Mouse (Mus musculus) G1E (cell line): ENCODE measurements around the gene Polh. TPM values are rescaled to one million over a fixed set of nuclear protein-coding genes. Genes with fewer than 3 reads are reported as not detected.
A peak's percentile ranks its signal among the peaks of the same experiment; 100 is the strongest.

Experiments used
- ATAC-seq: 2 replicates; pipeline ENCODE4 v1.8.0; 2016; ENCODE audit warnings: mild to moderate bottlenecking; ENCODE audit not compliant: insufficient number of reproducible peaks, poor library complexity, low FRiP score, severe bottlenecking; ENCODE audit errors: extremely low read depth
- DNase-seq: peaks from one replicate; pipeline ENCODE4 v3.0.0; 2012; ENCODE audit warnings: low spot score
- H3K27me3 ChIP-seq: 2 replicates; pipeline ENCODE4 v1.6.1; 2012; ENCODE audit warnings: mild to moderate bottlenecking, low read length, inconsistent platforms; ENCODE audit not compliant: insufficient read depth
- H3K36me3 ChIP-seq: replicated peaks from 2 replicates; pipeline ENCODE3; 2012; ENCODE audit warnings: mild to moderate bottlenecking, inconsistent platforms
- H3K4me1 ChIP-seq: 2 replicates; pipeline ENCODE4 v1.6.1; 2012; ENCODE audit warnings: low read depth, low read length, inconsistent platforms, mixed read lengths; ENCODE audit not compliant: insufficient read depth
- H3K4me3 ChIP-seq: 2 replicates; pipeline ENCODE4 v1.5.1; 2012; ENCODE audit warnings: low read depth, mild to moderate bottlenecking, inconsistent platforms, low read length, moderate library complexity, mixed read lengths
- H3K9me3 ChIP-seq: replicated peaks from 2 replicates; pipeline ENCODE4 v1.6.1; 2012; ENCODE audit warnings: inconsistent platforms
- CTCF ChIP-seq: IDR thresholded peaks from 2 replicates; pipeline ENCODE4 v1.5.1; 2012; ENCODE audit warnings: low read depth, low read length, inconsistent platforms, mixed read lengths
- GATA1 ChIP-seq: IDR thresholded peaks from 2 replicates; pipeline ENCODE4 v1.6.1; 2012; ENCODE audit warnings: borderline replicate concordance, low read length, inconsistent platforms, mixed read lengths
- GATA2 ChIP-seq: IDR thresholded peaks from 2 replicates; pipeline ENCODE4 v1.6.1; 2012; ENCODE audit warnings: low read depth, low read length, inconsistent platforms, borderline replicate concordance
- POLR2AphosphoS5 ChIP-seq: IDR thresholded peaks from 2 replicates; pipeline ENCODE4 v1.6.1; 2012; ENCODE audit warnings: low read depth, low read length, inconsistent platforms; ENCODE audit not compliant: insufficient replicate concordance
- TAL1 ChIP-seq: conservative IDR thresholded peaks from 2 replicates; pipeline ENCODE4 v1.6.1; 2012; ENCODE audit warnings: low read depth, low read length, inconsistent platforms, mixed read lengths
- polyA plus RNA-seq: library from polyadenylated mRNA; stranded (reverse); fragments of >175 nt; gene quantifications from 2 replicates; pipeline ENCODE4 v1.2.3, GENCODE M21; 2012
- total RNA-seq, 2 experiments: library from RNA; stranded (forward) in 1 of 2; stranded (reverse) in 1 of 2; fragments of 200-1000 nt in 1 of 2; fragments of >200 nt in 1 of 2; fragmentation: Nextera tagmentation in 1 of 2; gene quantifications; 2 replicates each; pipeline ENCODE4 v1.2.3; 2014 to 2017

Gene Polh
- total and polyA plus RNA-seq, 3 experiments, result 2.8 to 34.6 (median 25.7) TPM

- H3K27me3 ChIP-seq, result no peaks in the 10 kb centered on the region
- H3K9me3 ChIP-seq, result no peaks in the 10 kb centered on the region
- H3K4me3 ChIP-seq, result peak overlapping the region; percentile 74
- ATAC-seq, result peak; percentile 64
- TF ChIP-seq TAL1 (no peak), POLR2AphosphoS5 (peak; percentile 38; the same call in 1 of the 2 replicates), CTCF (no peak)
- H3K4me1 ChIP-seq, result peaks cover 64% of the 10 kb centered on the region
- DNase-seq, result peak; percentile 78
- H3K36me3 ChIP-seq, result peaks cover 21% of the 10 kb centered on the region
These were observed 42.3 kb downstream of the Polh start for GRCm38 (mm10) chr17:46160090-46160662.

DNA sequence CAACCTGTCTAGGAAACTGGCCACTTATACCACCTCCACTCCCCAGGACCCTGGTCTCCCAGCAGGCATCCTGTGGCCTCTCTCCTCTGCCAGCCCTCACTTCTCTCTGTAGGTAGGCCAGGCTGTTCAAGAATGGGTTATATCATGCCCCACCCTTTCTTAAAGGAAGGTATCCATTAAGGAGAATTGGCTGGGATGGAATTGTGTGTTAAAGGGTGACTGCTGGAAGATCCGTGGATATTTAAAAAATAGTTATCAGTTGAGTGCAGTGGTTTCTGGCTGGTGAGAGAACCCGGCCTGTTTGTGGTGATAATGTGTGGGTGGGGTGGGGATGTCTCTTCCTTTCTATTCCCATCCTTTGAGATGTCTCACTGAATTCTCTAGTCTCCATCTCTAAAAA is 43.2 kb downstream of the Polh start:
- H3K4me1 ChIP-seq, result peaks cover 66% of the 10 kb centered on the region
- TF ChIP-seq GATA2, result no peak
- TF ChIP-seq TAL1, result peak; percentile 80
- TF ChIP-seq POLR2AphosphoS5, result no peak
- ATAC-seq, result no peak

GRCm38 (mm10) chr17:46157131-46157530 is 45.3 kb downstream of the Polh start:
- TF ChIP-seq TAL1, result no peak
- TF ChIP-seq GATA1, result no peak
- no peak for TF ChIP-seq POLR2AphosphoS5
- TF ChIP-seq GATA2, result no peak
- TF ChIP-seq CTCF, result no peak
- Histone ChIP-seq H3K36me3 (no peaks in the 10 kb centered on the region), H3K27me3 (no peaks in the 10 kb centered on the region), H3K4me1 (peaks cover 60% of the 10 kb centered on the region), H3K9me3 (no peaks in the 10 kb centered on the region), H3K4me3 (no peak overlapping the region)
- no peak for ATAC-seq
- no peak for DNase-seq

More for the DNA sequence above, 43.2 kb downstream of the Polh start:
- peaks cover 12% of the 10 kb centered on the region for H3K36me3 ChIP-seq
- H3K27me3 ChIP-seq, result no peaks in the 10 kb centered on the region
- no peak for DNase-seq
- H3K4me3 ChIP-seq, result peak overlapping the region; percentile 74; the same call in 1 of the 2 replicates
- no peaks in the 10 kb centered on the region for H3K9me3 ChIP-seq

DNA sequence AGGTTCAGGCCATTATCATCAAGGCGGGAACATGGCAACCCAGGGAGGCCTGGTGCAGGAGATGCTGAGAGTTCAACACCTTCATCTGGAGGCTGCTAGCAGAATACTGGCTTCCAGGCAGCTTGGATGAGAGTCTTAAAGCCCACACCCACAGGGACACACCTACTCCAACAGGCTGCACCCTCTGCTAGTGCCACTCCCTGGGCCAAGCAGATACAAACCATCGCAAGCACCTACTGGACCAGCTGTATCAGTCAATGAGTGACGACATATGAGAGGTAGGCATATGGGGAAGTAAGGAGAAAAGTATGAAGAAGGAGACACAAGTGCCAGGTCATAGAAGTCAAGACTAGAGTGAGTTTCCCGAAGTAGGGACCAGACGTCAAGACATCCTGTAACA is 45.8 kb downstream of the Polh start:
- Histone ChIP-seq H3K9me3 (no peaks in the 10 kb centered on the region), H3K4me3 (no peak overlapping the region; the same call in 1 of the 2 replicates), H3K4me1 (peaks cover 57% of the 10 kb centered on the region), H3K36me3 (peaks cover under 1% of the 10 kb centered on the region), H3K27me3 (no peaks in the 10 kb centered on the region)
- no peak for TF ChIP-seq CTCF
- no peak for TF ChIP-seq GATA1
- ATAC-seq (no peak), DNase-seq (no peak)

GRCm38 (mm10) chr17:46154336-46154735 is 48.1 kb downstream of the Polh start:
- Histone ChIP-seq H3K4me1 (peaks cover 48% of the 10 kb centered on the region), H3K9me3 (no peaks in the 10 kb centered on the region), H3K27me3 (no peaks in the 10 kb centered on the region), H3K36me3 (peaks cover 9% of the 10 kb centered on the region), H3K4me3 (no peak overlapping the region)
- TF ChIP-seq GATA1 (no peak), CTCF (no peak), POLR2AphosphoS5 (no peak), GATA2 (no peak), TAL1 (no peak)
- ATAC-seq, result no peak
- no peak for DNase-seq

DNA sequence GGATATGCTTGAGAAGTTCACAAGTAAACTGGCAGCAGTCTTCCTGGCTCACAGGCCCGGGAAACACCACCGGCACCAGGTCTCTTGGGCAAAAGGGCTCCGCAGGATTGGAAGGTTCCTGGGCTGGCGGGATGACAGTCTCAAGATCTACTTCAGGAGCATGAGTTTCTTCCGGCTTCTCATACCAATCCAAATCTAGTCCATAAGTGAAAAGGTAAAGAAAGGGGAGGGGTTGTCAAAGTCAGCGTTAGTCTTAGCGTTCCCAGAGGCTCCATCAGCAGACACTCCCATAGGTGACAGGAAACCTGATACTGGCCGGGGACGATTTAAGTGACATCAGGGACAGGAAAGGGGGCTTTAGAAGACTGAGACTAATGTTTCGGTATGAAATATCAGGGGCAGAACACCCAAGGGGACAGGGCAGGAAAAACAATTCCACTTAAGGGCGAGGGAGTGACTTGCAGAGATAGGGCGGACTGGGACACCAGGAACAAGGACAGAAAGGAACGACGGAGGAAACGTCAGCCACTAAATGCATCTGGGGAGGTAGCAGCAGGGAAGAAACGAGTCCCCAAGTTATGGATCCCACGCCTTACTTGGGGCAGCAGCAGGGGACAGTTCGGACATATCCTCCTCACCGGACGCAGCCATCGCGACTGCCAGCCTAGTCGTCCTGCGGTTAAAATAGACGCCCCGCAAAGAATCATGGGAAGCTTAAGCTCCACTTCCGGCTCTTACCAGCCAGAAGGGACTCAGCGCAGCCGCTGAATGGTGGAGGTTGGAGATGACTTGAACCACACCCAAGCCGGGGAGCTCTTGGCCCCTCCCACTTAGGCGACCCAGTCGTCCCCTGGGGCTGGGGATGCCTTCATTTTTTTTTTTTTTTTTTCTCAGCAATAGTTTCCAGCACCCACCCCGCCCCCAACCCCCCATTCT is 49.3 kb downstream of the Polh start, which contains the start of gene Mad2l1bp:
Mad2l1bp (minus strand) TSS at position 707 of the 936 bp plus-strand sequence.
- Histone ChIP-seq H3K4me1 (peaks cover 38% of the 10 kb centered on the region), H3K36me3 (peaks cover 20% of the 10 kb centered on the region), H3K4me3 (peak within 1 kb of the TSS; percentile 83), H3K27me3 (no peaks in the 10 kb centered on the region), H3K9me3 (no peaks in the 10 kb centered on the region)
- TF ChIP-seq POLR2AphosphoS5 (peak; percentile 83; the same call in 1 of the 2 replicates), GATA1 (no peak)
- ATAC-seq (peak; percentile 94), DNase-seq (peak; percentile 85)
